Mouse (Mus musculus): Measurements from ENCODE around the gene Med20.
"Not testable (repeated sequence)": the region's sequence is repeated elsewhere in the genome, so short reads cannot be mapped to it uniquely, and the experiment has no call there.

The Med20 gene

DNA sequence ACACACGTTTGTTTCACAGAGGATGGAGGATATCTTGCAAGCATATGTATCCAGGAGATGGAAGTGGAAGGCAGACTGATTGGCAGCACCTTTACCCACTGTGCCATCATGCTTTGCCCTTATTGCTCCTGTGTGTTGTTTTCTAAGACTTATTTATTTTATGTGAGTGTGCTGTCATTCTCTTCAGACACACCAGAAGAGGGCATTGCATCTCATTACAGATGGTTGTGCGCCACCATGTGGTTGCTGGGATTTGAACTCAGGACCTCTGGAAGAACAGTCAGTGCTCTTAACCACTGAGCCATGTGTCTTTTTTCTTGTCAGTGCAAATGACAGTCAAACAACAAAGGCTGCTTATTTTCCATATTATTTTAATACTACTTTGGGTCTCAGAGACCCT, 16.4 kb downstream of the Med20 start:
- DNase-seq (ENCODE audit: low spot score in 2 of 2) = no peak

DNA sequence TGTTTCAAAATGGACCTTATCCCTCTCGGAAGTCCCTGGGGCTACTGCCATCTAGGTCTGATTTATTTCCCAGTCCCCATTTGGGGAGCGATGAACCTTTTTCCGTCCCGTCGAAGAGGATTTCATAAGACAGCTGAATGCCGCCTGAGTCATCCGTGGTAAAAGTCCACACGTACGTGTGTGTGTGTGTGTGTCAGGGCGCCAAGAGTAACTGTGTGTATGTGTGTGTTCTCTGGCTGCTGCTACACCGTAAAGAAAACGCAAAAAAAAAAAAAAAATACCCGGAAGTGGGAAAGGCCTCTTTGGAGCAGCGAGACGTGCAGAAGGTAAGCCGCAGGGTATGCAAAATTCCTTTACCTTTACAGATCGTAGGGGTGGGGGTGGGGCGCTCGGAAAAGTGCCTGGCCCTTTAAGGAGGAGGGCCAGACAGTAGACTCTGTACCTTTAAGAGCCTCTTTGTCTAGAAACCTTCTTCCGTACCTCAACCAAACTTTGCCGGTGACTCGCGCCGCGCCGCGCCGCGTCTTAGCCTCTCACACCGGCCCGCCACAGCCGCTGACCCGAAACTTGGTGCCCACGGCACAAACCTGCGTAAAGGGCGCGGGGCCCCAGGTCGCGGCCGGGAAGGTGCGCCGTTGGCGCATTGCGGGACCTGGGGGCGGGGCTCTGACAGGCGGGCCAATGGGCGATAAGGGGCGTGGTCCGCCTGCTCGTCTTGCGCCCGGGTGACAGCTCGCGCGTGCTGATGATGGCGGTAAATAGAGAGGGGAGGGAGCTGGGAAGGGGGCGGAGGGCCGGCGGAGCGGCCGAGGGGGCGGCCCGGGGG, 17.7 kb downstream of the Med20 start:
- peak; percentile 91 to 93 for DNase-seq (ENCODE audit: low spot score in 2 of 2)

DNA sequence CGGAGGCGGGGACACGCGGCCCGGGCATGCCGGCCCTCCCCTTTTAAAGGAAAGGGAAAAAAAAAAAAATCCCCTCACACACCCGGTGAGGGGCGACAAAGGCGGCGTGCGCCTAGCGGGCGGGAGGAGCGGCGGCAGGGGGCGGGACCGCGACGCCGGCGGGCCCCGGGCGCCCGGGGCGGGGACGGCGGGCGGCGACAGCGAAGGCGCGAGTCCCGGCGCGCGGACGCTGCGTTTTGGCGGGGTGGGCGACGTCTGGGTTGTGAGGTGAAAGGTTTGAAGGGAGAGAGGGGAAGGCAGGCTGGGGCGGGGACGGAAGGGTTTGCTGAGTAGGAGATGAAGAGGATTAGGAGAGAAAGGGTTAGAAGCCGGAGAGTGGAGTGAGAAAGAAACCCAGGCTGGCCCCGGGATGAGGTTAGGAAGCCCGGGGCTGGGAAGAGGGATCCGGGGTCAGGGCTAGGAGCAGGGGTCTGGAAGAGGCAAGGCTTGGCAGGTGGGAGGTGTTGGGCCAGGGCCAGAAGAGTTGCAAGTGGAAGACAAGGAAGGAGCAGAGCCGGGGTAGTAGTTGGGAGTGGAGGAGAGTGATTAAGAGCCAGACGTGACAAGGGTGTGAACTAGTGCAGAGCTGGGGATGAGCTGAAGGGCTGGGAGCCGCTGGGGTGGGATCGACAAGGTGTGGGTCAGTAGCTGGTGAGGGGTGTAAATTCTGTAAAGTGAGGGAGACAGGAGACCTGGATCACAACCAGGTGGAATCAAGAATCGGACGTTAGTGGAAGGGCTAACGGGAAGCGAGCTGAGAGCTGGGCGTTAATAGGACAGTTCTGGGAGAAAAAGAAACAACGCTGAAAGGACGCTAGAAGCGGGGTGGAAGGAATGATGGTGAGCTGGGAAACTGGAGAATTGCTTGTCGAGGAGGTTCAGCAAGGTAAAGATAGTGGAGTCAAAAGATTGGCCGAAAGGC, 18.6 kb downstream of the Med20 start:
- DNase-seq (ENCODE audit: low spot score in 2 of 2) = peak; percentile 28 to 36

GRCm38 (mm10) chr17:47630678-47631065, 19.3 kb downstream of the Med20 start, which contains the start of gene Usp49:
Gene Usp49, plus strand, starts transcription at chr17:47630690.
- no peak for DNase-seq (ENCODE audit: low spot score in 2 of 2)

DNA sequence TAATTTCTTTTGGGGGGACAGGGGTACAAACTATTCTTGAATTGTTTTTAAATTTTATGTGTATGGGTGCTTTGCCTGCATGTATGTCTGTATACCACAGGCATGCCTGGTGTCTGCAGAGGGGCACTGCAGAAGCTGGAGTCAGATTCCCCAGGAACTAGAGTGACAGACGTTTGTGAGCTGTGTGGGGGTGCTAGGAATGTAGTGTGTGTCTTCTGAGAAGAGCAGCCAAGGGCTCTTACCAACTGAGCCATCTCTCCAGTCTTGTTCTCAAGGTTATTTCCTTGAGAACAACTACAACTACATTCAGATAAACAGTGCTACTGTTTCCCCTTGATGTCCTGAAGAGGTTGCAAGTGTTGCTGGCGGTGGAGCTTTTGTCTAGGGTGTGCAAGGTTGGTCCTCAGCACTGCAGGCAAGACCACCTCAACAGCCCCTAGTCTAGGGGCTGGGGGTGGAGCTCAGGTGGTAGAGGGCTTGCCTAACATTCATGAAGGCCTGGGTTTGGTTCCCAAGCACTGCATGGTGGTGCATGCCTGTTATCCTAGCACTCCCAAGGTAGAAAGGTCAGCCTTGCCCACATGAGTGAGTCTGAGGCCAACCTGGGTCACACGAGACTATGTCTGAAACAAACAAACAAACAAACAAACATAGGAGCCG, 20.9 kb downstream of the Med20 start:
- DNase-seq (ENCODE audit: low spot score in 2 of 2) = no peak

GRCm38 (mm10) chr17:47633999-47634770, 22.8 kb downstream of the Med20 start:
- DNase-seq (ENCODE audit: low spot score in 2 of 2) = no peak

GRCm38 (mm10) chr17:47642992-47643391, 31.6 kb downstream of the Med20 start:
- DNase-seq (ENCODE audit: low spot score in 2 of 2) = no peak

DNA sequence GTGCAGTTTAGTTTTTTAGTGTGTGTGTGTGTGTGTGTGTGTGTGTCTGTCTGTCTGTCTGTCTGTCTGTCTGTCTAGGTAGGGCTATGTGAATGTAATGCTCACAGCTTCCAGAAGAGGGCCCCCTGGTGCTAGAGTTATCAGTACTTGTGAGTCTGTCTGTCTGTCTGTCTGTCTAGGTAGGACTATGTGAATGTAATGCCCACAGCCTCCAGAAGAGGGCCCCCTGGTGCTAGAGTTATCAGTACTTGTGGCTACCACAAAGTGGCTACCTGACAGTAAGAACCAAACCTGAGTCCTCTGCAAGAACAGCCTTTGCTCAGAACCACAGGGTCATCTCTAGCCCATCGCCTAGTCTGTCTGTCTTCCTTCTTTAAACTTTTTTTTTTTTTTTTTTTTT, 35.3 kb downstream of the Med20 start:
- peak; percentile 29 to 32 for DNase-seq (ENCODE audit: low spot score in 2 of 2)

DNA sequence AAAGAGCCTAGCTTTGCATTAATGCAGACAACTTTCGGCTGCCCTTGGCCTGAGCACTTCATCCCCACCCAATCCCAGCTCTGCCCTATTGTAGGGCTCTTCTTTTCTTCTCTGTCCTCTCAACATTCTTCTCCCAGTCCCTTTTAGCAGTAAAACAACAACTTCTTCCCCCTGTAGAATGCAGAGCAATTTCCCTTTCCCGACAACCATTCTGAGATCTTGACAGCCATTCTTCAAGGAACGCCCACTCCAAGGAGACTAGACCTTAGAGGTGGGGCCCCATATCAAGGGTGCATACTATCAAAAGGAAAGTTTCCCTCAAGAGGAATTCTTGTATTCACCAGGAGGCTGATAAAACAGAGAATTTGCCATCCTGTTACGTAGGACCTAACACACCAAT, 37.6 kb downstream of the Med20 start:
- DNase-seq (ENCODE audit: low spot score in 2 of 2) = no peak

DNA sequence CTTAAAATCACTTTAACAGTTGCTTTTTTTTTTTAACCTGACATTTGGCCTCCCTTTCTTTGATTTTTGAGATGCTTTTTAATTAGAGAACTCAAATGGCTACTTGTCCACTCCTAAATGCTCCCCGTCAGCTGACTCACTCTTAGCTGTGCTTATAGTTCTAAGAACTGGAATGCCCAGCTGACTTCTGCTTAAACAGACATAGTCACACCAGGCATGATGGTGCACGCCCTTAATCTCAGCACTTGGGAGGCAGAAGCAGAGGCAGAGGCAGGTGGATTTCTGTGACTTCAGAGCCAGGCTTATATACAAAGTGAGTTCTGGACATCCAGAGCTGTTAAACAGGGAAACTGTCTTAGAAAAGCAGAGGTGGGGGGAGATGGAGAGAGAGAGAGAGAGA, 40.6 kb downstream of the Med20 start:
- DNase-seq (ENCODE audit: low spot score in 2 of 2) = no peak

DNA sequence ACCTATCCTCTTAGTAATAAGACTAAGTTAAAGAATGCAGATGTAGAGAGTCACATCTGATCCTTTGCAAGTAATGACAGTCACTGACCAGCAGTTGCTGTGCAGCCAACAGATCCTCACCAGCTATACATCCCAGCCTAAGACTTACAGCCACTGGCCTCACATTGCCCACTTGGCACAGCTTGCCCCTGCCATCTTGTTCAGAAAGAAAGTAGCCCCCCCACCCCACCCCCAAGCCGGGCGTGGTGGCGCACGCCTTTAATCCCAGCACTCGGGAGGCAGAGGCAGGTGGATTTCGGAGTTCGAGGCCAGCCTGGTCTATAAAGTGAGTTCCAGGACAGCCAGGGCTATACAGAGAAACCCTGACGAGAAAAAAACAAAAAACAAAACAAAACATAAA, 43.0 kb downstream of the Med20 start:
- DNase-seq (ENCODE audit: low spot score in 2 of 2) = not testable (repeated sequence)

DNA sequence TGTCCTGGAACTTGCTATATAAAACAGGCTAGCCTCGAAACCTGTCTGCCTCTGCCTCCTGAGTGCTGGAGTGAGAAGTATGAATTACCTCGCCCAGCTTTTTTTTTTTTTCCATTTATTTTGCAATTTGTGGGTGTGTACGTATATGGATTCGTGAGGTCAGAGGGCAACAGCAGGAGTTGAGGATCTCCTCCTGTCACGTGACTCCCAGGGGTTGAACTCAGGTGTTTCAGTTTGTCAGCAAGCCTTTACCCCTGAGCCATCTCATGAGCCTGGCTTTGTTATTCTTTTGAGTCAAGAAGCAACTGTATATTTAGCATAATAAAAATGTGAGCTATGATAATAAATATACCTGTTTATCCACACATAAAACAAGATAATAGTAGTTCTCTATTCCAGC, 44.3 kb downstream of the Med20 start:
- no peak for DNase-seq (ENCODE audit: low spot score in 2 of 2)

GRCm38 (mm10) chr17:47657901-47658300, 46.5 kb downstream of the Med20 start:
- DNase-seq (ENCODE audit: low spot score in 2 of 2) = no peak

GRCm38 (mm10) chr17:47658741-47659243, 47.4 kb downstream of the Med20 start:
- peak in 1 of 2 experiments; percentile 19 for DNase-seq (ENCODE audit: low spot score in 2 of 2)

- DNase-seq (ENCODE audit: low spot score in 2 of 2) = no peak
Measured at GRCm38 (mm10) chr17:47663009-47663713, 51.8 kb downstream of the Med20 start.

DNA sequence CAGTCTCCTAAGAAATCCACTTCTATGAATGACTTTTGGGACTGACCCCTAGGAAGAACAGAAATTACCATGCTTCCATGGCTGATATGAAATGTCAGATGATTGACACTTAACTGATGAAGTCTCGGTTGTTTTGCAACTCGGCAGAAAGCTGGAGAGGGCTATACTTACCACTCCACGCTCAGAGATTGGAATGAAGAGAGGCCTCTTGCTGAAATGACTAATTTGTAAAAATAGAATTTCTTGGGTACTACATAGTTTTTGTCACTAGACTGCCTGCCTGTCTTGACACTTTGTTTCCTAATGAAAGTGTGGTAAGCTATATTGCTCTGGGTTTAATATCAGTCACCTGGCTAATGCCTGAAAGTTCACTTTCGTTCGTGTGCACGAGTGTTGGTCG, 53.1 kb downstream of the Med20 start:
- no peak for DNase-seq (ENCODE audit: low spot score in 2 of 2)

- DNase-seq (ENCODE audit: low spot score in 2 of 2) = no peak
Measured at GRCm38 (mm10) chr17:47669166-47669565, 57.8 kb downstream of the Med20 start.

DNA sequence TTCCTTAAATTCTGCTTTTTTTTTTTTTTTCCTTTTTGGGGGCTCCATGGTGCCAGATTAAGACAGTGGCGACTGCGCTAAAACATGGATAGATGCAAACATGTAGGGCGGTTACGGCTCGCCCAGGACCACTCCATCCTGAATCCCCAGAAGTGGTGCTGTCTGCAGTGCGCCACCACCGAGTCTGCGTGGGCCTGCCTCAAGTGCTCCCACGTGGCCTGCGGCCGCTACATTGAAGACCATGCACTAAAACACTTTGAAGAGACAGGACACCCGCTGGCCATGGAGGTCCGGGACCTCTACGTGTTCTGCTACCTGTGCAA, 60.6 kb downstream of the Med20 start:
- DNase-seq (ENCODE audit: low spot score in 2 of 2) = no peak

DNA sequence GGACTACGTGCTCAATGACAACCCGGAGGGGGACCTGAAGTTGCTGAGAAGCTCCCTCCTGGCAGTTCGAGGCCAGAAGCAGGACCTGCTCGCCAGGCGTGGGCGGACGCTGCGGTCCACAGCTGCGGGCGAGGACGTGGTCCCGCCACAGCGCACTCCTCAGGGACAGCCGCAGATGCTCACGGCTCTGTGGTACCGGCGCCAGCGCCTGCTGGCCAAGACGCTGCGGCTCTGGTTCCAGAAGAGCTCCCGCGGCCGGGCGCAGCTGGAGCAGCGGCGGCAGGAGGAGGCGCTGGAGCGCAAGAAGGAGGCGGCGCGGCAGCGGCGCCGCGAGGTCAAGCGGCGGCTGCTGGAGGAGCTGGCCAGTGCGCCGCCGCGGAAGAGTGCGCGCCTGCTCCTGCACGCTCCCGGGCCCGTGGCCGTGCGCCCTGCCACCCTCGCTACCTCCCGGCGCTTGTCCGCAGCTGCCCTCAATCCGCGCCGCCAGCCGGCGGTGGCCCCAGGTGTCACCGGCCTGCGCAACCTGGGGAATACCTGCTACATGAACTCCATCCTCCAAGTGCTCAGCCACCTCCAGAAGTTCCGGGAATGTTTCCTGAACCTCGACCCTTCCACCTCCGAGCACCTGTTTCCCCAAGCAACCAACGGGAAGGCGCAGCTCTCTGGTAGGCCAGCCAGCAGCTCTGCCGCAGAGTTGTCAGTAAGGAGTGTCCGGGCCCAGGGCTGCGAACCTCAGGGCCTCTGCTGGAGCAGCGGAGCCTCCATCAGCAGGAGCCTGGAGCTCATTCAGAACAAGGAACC, 61.1 kb downstream of the Med20 start:
- peak; percentile 38 to 58 for DNase-seq (ENCODE audit: low spot score in 2 of 2)
